Mouse (Mus musculus): ENCODE measurements around the gene Pirt.

Gene Pirt

DNA sequence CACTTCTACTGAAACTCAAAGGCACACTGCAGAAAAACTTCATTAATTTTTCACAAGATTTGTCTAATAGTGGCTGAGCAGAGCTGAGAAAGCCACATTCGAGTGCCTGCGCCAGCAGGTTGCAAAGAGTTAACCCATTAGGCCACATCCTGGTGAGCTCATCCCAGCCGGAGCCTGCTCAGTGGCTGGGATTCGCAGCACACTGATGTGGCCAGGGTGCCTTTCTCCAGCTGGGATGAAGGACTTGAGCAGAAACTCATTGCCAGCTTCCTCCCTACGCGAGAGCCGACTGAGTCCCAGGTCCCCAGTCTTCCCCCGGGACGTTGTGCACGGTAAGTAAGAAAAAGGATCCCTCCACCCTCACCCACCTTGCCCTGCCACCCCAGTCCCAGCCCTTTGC lies at the start of gene Pirt:
Gene Pirt, plus strand, starts transcription at position 171 of the 400 bp plus-strand sequence.
- DNase-seq (ENCODE audit: low read depth, low spot score): no peak

GRCm38 (mm10) chr11:66871701-66872100 lies 40.1 kb upstream of the Pirt start:
- DNase-seq (ENCODE audit: low read depth, low spot score): peak; percentile 27

DNA sequence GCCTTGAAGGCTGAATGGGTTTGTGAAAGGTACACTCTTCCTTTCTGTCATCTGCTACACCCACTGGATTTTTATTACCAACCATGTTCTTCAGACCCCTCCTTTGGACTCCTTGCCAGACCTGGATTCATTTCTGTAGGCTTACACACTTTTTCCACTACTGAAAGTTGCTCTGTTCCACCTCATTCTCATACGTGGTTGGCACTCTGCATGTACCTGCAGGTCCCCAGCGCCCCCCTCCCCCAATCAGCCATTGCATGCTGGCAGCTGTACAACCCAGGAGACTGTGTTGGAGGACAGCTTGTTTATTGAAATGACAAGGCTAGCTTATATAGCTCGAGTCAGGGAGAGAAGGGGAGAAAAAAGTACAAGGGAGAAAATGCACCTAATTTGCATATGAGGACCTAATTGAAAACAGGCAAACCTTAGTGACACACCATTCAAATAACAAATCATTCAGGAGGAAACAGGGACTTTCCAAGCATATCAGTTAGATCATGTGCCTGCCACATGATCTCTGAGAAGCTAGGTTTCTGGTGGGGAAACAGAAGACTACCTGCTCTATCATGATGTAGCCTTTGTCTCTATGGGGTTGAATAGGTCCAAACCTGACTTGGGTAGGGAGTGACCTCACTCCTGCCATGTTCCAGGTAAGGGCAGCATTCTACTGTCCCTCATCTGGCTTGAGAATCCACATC lies 38.9 kb upstream of the Pirt start:
- DNase-seq (ENCODE audit: low read depth, low spot score): no peak

DNA sequence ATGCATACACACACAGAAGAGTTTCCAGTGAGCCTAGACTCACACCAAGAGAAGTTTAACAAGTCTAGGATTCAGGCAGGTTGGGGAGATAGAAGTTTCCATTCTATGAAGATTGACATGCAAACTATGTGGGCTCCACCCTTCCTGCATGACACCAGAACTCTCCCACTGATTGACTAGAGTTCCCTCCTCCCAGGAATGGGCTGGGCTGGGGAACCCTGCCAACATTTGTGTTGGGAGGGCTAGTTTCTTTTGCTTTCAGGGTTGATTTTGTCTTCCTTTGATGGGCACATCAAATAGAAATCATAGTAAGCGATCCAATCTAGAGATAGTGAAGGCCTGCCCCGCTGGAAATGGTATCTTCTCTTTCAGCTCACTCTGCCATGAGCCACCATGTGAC lies 30.5 kb upstream of the Pirt start:
- no peak for DNase-seq (ENCODE audit: low read depth, low spot score)

DNA sequence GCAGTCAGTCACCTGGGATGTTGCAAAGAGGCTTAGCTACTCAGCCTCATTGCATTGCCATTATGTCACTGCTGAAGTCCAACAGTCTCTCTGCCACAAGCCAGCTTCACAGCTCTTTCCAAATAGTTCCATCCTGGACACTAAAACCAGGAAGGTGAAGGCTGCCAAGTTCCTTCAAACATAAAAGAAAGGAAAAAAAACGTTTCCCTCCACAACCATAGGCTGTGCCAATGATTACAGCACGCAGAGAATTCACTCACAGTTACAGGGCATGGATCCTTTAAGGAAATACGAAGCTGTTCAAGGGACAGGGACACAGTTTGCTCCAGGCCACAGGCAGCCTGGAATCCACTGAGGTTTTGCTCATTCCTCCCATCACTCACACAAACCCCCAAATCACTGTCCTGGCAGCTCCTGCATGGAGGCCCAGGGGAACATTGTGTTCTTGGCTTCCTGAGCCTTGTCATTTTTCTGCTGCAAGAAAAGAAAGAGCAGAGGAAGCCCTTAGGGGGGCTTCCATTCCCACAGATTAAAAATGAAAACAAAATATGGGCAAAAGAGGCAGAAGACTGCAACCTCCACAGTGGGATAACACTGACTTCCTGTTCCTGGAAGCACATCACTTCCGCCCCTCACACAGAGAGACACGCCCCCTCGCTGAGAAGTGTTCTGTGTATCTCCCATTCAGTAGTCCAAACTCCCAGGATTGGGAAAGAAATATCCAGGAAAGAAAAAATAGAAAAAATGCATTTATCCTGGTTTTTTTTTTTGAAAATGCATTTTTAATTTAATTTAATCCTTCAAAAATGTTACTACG lies 29.3 kb upstream of the Pirt start:
- DNase-seq (ENCODE audit: low read depth, low spot score): peak; percentile 63

- no peak for DNase-seq (ENCODE audit: low read depth, low spot score)
These were observed 19.2 kb upstream of the Pirt start for GRCm38 (mm10) chr11:66892536-66892935.

DNA sequence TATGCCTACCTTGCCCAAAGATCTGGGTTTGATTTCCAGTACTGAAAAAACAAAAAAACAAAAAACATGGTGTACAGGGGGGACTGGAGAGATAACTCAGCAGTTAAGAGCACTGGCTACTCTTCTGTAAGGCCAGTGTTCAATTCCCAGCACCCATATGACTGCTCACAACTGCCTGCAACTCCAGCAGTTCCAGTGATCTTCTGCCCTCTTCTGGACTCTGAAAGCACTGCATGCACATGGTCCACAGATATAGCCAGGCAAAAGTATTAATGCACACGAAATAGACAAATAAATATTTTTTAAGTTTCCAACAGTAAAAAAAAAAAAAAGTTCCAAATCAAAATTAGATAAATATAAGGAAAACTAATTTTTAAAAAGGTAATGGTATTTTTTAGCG lies 13.0 kb upstream of the Pirt start:
- no peak for DNase-seq (ENCODE audit: low read depth, low spot score)

GRCm38 (mm10) chr11:66899426-66899825 lies 12.4 kb upstream of the Pirt start:
- peak; percentile 36 for DNase-seq (ENCODE audit: low read depth, low spot score)

GRCm38 (mm10) chr11:66902801-66903200 lies 9.0 kb upstream of the Pirt start:
- no peak for DNase-seq (ENCODE audit: low read depth, low spot score)

GRCm38 (mm10) chr11:66905617-66906384 lies 6.0 kb upstream of the Pirt start:
- peak; percentile 39 for DNase-seq (ENCODE audit: low read depth, low spot score)

DNA sequence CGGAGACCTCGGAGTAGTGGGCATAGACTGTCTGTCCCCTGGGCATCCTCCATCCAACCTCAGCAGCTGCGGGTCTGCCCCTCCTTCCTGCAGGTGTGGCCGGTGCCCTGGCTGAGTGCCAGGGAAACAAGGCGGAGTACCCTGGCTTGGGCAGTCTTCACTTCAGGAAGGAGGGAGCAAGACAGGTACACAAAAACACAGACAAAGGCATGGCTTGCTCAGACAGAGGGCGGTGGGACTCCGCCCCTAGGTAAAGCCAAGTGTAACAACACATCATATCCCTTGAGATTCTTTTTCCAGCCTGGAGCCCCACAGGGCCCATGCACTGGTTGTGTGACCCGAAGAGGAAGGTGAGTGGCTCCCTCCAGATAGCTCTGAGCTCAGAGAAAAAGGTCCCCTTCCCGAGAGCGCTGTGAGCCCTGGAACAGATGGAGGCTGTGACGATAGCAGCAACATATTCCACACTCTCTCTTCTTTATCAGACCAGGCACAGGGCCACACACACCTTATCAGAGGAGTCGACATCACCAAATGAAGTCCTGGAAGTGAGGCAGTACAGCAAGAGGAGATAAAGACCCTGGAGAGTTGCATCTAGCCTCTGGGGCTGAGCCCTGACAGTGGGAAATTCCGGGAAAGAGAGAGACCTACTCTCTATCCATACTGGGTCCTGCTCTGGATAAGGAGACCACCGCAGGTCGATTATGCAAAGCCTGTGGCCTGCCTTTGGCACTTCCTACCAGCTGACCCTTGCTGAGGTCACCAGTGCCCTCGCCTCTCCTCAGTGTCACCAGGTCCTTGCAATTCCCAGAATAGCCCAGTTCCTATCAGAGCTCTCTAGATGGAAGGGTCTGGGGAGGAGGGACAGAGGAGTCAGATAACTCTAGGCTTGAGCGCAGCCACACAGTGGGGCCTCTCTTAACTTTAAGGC lies 1.0 kb downstream of the Pirt start:
- no peak for DNase-seq (ENCODE audit: low read depth, low spot score)

GRCm38 (mm10) chr11:66914249-66914648 lies 2.5 kb downstream of the Pirt start:
- no peak for DNase-seq (ENCODE audit: low read depth, low spot score)

- DNase-seq (ENCODE audit: low read depth, low spot score): no peak
These were observed 8.2 kb downstream of the Pirt start for GRCm38 (mm10) chr11:66920012-66920411.

DNA sequence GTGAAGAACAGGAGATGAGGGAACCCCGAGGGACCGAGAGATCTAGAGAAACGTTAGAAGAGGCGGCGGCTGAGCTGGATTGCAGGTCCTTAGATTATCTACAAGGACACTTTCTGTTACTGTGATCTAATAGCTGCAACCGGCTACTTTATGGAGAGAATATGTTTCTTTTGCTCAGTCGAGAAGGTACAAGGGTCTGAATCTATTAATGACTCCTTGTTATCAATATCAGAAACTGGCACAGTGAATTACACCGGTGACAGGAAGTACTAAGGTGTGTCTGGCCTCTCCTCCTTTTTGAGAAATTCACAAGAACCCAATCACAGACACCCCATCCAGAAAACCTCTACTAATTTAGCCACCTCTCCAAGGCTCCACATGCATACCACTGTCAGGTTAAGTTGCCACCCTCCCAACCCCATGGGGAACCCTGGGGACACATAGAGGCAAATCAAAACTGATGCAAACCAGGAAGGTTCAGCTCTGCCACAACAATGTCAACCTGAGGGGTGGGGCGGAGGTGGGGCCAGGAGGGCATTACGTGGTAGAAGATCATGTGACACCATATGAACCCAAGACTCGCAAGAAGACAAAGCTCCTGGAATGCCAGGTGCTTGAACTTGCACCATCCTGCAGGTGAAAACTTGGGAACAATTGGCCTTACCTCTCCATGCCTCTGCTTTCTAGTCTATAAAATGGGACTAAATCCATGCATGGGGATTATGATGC lies 12.5 kb downstream of the Pirt start:
- DNase-seq (ENCODE audit: low read depth, low spot score): no peak

GRCm38 (mm10) chr11:66928311-66928710 lies 16.5 kb downstream of the Pirt start:
- no peak for DNase-seq (ENCODE audit: low read depth, low spot score)

DNA sequence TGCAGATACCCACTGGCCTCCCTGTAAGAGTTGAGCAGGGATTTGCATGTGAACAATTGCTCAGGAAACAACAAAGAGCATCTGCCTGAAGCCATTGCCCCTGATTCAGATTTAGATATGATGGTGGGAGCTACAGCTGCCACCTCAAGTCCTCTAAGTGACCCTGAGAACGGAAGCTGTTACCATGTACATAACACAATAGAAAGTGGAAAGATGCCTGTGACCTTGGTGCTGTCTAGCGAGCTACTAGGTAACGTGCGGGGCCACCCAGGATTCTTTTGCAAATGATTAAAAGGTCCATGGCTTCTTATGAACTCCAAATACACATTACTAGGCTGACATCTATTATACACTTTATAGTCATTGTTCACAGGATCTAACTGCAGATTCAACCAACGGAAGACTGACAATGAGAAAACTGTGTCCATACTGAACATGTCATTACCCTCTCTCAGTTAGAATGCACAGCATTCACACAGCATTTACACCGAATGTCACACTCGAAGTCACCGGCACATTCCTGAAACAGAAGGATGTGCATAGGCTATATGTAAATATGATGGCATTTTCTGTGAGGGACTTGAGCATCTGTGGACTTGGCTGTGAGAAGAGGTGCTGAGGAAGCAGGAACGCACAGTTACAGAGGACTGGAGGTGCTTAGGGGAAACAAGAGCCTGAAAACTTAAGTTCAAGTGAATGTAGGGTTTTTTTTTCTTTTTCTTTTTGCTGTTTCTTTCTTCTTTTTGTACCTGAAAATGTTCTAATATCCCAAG lies 21.2 kb downstream of the Pirt start:
- no peak for DNase-seq (ENCODE audit: low read depth, low spot score)

- DNase-seq (ENCODE audit: low read depth, low spot score): no peak
These were observed 22.8 kb downstream of the Pirt start for GRCm38 (mm10) chr11:66934428-66935173.

DNA sequence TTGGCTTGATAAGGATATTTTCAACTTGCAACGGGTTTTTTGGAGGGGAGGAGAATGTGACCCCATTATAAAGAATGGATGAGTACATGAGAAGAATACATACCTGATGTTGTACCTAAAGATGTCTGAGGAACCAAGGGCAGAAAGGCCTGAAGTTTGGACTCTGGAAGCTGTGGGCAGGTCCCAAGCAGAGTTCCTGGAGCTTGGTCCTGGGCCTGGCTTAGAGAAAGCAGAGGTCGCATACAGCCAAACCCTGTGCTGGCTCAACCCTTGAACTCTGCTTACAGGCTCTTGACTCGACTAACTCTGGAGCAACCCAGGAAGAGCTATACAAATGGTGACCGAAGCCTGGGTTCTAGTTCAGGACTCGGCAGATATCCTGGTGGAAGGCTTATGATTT lies 30.2 kb downstream of the Pirt start:
- no peak for DNase-seq (ENCODE audit: low read depth, low spot score)

GRCm38 (mm10) chr11:66945224-66945767 lies 33.5 kb downstream of the Pirt start:
- DNase-seq (ENCODE audit: low read depth, low spot score): no peak
